Mouse (Mus musculus): ENCODE data around the gene Olfr608. TPM values are rescaled to one million over a fixed set of nuclear protein-coding genes. Genes with fewer than 3 reads are reported as not detected.
"Not testable (repeated sequence)": the region's sequence is repeated elsewhere in the genome, so short reads cannot be mapped to it uniquely, and the experiment has no call there.

The Olfr608 gene
- polyA plus RNA-seq (2016; fragmentation: Nextera tagmentation; extraction: Ambion mirVana): 0.14 TPM in 1 of 2 replicates, not detected in the other

DNA sequence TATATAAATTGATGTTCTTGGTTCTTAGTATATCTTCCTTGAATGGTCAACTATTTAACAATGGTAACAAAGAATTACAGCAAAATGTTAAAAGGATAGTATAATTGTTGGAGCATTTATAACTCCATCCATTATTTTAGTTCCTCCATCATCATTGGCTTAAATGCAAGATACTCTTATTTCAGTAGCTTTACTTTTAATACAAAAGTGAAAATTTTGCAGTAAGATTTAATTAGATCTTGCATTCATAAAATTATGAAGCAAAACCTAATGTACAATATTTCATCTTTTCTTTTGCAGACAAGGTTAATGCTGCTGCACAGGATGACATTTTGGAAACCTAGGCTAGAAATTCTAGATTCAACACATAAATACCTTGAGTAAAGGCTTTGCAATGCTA lies at the start of gene Olfr608:
Gene Olfr608, plus strand, starts transcription at position 301 of the 400 bp plus-strand sequence.
- Histone ChIP-seq H3K36me3 (no peaks in the 10 kb centered on the region), H3K4me1 (no peaks in the 10 kb centered on the region), H3K27me3 (ENCODE audit: insufficient read depth, poor library complexity, severe bottlenecking) (no peaks in the 10 kb centered on the region), H3K9me3 (no peaks in the 10 kb centered on the region), H3K27ac (no peak within 1 kb of the TSS), H3K4me3 (no peak within 1 kb of the TSS)
- no peak for DNase-seq (ENCODE audit: low spot score)

DNA sequence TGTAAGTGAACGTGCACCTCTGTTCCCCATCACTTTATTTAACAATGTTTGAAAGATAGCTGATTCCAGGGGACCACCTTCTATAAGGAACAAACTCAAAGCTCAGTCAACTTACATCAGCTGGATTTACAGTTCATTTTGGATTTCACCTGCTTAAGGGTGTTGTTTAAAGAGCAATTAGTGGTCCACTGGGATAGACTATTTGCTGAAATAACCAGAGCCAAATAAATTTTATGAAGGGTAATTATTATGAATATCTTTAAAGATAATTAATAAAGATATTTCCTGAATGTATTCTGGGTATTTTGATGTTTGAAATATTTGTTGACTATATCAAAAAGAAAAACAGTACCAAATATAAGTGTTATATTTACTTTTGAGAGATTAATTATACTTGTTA lies 24.3 kb upstream of the Olfr608 start, which contains the start of gene Olfr605:
Gene Olfr605, minus strand, starts transcription at position 101 of the 400 bp plus-strand sequence.
- Histone ChIP-seq H3K27me3 (ENCODE audit: insufficient read depth, poor library complexity, severe bottlenecking) (no peaks in the 10 kb centered on the region), H3K4me3 (no peak within 1 kb of the TSS), H3K4me1 (no peaks in the 10 kb centered on the region), H3K9me3 (no peaks in the 10 kb centered on the region), H3K27ac (no peak within 1 kb of the TSS), H3K36me3 (no peaks in the 10 kb centered on the region)
- 83% methylated on average over 1 of the region's 1 CpGs for WGBS
- no peak for DNase-seq (ENCODE audit: low spot score)

DNA sequence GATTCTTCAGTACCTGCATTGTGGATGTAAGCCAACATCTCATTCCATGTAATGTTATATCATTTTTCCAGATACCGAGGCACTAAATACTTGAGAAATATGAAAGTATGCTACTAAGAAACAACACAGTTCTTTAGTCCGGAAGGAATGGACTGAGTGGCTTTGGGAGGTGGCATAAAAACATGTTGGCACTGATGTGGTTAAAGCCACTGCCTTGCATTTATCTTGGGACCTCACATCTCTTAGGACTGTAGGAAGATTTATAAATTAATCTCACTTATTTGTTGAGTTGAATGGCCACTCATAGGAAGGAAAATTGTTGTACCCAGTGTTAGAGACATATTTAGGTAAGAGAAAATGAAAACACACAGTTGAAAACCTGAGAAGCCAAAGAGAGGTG lies 20.9 kb upstream of the Olfr608 start, which contains the start of gene Olfr606:
Gene Olfr606, plus strand, starts transcription at position 301 of the 400 bp plus-strand sequence.
- DNase-seq (ENCODE audit: low spot score): no peak
- H3K36me3 ChIP-seq: no peaks in the 10 kb centered on the region
- no peaks in the 10 kb centered on the region for H3K4me1 ChIP-seq
- H3K27me3 ChIP-seq (ENCODE audit: insufficient read depth, poor library complexity, severe bottlenecking): no peaks in the 10 kb centered on the region
- 80% methylated on average over 2 of the region's 2 CpGs for WGBS
- no peak within 1 kb of the TSS for H3K27ac ChIP-seq
- no peak within 1 kb of the TSS for H3K4me3 ChIP-seq
- H3K9me3 ChIP-seq: no peaks in the 10 kb centered on the region

DNA sequence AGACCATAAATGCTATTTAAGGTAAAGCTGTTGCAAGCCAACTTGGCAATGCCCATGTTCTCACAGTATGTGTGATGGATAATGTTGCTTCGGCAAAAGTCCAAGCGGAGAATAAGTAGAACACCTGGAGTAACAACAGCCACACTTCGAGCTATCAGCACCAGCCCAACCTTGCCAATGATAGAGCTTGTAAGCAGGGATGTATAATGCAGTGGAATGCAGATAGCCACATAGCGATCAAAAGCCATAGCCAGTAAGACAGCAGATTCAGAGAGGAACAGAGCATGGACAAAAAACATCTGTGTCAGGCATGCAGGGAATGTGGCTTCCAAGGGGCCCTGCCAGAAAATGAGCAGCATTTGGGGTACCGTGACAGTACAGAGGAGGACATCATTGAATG lies 9.1 kb upstream of the Olfr608 start:
- Histone ChIP-seq H3K27me3 (ENCODE audit: insufficient read depth, poor library complexity, severe bottlenecking) (no peaks in the 10 kb centered on the region), H3K9me3 (no peaks in the 10 kb centered on the region), H3K4me3 (no peak overlapping the region), H3K27ac (no peak overlapping the region), H3K4me1 (no peaks in the 10 kb centered on the region), H3K36me3 (no peaks in the 10 kb centered on the region)
- no peak for DNase-seq (ENCODE audit: low spot score)
- 63% methylated on average over 5 of the region's 5 CpGs for WGBS

DNA sequence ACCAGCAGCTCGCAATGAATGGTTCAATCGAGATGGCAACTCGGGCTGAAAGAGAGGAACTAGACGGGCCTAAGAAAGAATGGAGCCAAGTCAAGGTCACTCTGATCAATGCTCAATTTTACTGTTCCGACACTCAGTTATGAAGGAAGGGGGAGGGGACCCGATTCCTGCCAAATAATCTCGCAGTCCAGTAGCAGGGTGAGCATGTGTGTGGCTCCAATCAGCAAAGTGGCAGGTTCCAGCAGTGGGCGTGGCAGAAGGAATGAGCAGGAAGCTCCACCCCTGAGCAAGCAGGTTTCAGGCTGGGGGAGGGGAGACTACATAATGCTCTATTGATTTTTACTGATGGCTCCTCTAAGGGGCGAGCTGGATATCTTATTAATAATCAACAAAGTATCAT lies 7.4 kb downstream of the Olfr608 start:
- H3K36me3 ChIP-seq; H3K27me3 ChIP-seq (ENCODE audit: insufficient read depth, poor library complexity, severe bottlenecking); DNase-seq (ENCODE audit: low spot score); H3K27ac ChIP-seq; H3K4me3 ChIP-seq; H3K9me3 ChIP-seq; H3K4me1 ChIP-seq: not testable (repeated sequence)
- 87% methylated on average over 9 of the region's 9 CpGs for WGBS

DNA sequence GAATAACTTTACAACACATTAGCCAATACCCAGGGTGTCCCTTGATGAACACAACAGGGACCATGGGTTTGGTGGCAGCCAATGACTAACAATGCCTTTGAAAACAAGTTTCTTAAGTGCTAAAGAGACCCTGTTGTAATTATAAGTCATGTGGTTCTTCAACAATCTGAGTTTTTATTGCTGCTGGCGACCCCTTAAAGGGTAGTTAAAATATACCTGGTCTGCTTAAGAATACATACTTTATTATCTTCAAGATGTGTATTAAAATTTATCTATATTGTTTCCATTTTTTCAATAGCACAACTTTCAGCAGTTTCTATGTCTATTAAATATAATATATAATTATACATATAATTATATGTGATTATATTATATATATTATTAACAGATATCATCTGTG lies 28.3 kb downstream of the Olfr608 start, which contains the start of gene Olfr609:
Gene Olfr609, minus strand, starts transcription at position 101 of the 400 bp plus-strand sequence.
- H3K9me3 ChIP-seq: no peaks in the 10 kb centered on the region
- H3K27ac ChIP-seq: no peak within 1 kb of the TSS
- DNase-seq (ENCODE audit: low spot score): no peak
- no peaks in the 10 kb centered on the region for H3K36me3 ChIP-seq
- H3K27me3 ChIP-seq (ENCODE audit: insufficient read depth, poor library complexity, severe bottlenecking): no peaks in the 10 kb centered on the region
- H3K4me3 ChIP-seq: no peak within 1 kb of the TSS
- no peaks in the 10 kb centered on the region for H3K4me1 ChIP-seq
- WGBS: 56% methylated on average over 1 of the region's 1 CpGs

DNA sequence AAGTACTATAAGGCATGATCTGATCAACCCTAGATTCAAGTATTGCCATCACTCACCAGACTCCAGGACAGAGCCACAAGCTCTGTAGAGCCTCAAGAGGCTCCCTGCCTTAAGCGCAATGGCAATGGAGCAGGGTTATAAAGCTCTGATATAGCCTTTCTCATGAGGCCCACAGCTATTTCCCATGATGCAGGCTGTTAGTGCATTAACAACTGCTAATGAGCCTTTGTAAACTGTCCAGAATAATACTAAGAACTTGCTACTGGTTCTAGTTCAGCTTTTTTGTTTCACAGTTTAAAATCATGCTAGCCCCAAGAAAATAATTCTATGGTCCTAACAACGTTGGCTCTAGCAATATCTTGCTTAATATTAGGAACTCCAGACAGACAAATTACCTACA lies 42.3 kb downstream of the Olfr608 start, which contains the start of gene Olfr610:
Gene Olfr610, minus strand, starts transcription at position 101 of the 400 bp plus-strand sequence.
- H3K27me3 ChIP-seq (ENCODE audit: insufficient read depth, poor library complexity, severe bottlenecking): no peaks in the 10 kb centered on the region
- H3K27ac ChIP-seq: no peak within 1 kb of the TSS
- H3K4me3 ChIP-seq: no peak within 1 kb of the TSS
- no peaks in the 10 kb centered on the region for H3K4me1 ChIP-seq
- no peak for DNase-seq (ENCODE audit: low spot score)
- H3K9me3 ChIP-seq: no peaks in the 10 kb centered on the region
- no peaks in the 10 kb centered on the region for H3K36me3 ChIP-seq
- WGBS: 75% methylated on average over 2 of the region's 2 CpGs

DNA sequence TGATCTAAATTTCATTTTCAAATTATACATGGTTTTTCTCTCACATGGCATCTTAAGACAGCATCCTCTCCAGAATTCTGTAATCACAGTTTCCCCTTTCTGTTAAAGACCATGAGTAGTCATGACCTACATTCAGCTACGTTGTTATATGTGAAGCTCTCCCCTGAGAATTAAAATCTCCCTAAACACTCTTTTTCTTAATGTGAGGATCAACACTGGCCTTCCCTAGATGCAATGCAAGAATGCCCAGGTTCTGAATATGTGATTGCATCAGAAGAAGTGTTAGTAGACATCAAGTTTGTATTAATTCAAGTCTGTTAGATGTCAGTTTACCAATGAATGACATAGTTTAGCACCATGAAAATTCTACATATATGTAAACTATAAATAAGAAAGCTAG lies 51.1 kb downstream of the Olfr608 start, which contains the start of gene Olfr611:
Gene Olfr611, minus strand, starts transcription at position 101 of the 400 bp plus-strand sequence.
- not testable (repeated sequence) for H3K9me3 ChIP-seq; H3K4me1 ChIP-seq; H3K36me3 ChIP-seq; H3K27ac ChIP-seq; DNase-seq (ENCODE audit: low spot score); H3K4me3 ChIP-seq; H3K27me3 ChIP-seq (ENCODE audit: insufficient read depth, poor library complexity, severe bottlenecking)
- 60% methylated on average over 1 of the region's 1 CpGs for WGBS

Other genes starting within 250 kb of the Olfr608 start
- gene Usp17ld, start 217.4 kb upstream of the Olfr608 start, polyA plus RNA-seq (2016; fragmentation: Nextera tagmentation; extraction: Ambion mirVana): not detected in 2 replicates
- not detected in 2 replicates for gene Olfr596, start 164.2 kb upstream of the Olfr608 start, polyA plus RNA-seq (2016; fragmentation: Nextera tagmentation; extraction: Ambion mirVana)
- not detected in 2 replicates for gene Olfr597, start 153.6 kb upstream of the Olfr608 start, polyA plus RNA-seq (2016; fragmentation: Nextera tagmentation; extraction: Ambion mirVana)
- gene Olfr598, start 146.3 kb upstream of the Olfr608 start, polyA plus RNA-seq (2016; fragmentation: Nextera tagmentation; extraction: Ambion mirVana): not detected in 2 replicates
- gene Olfr599, start 134.0 kb upstream of the Olfr608 start, polyA plus RNA-seq (2016; fragmentation: Nextera tagmentation; extraction: Ambion mirVana): not detected in 2 replicates
- not detected in 2 replicates for gene Olfr600, start 120.2 kb upstream of the Olfr608 start, polyA plus RNA-seq (2016; fragmentation: Nextera tagmentation; extraction: Ambion mirVana)
- not detected in 2 replicates for gene Olfr601, start 107.2 kb upstream of the Olfr608 start, polyA plus RNA-seq (2016; fragmentation: Nextera tagmentation; extraction: Ambion mirVana)
- not detected in 2 replicates for gene Olfr603, start 83.7 kb upstream of the Olfr608 start, polyA plus RNA-seq (2016; fragmentation: Nextera tagmentation; extraction: Ambion mirVana)
- not detected in 2 replicates for gene Usp17lc, start 54.8 kb upstream of the Olfr608 start, polyA plus RNA-seq (2016; fragmentation: Nextera tagmentation; extraction: Ambion mirVana)
- gene Olfr605, start 24.4 kb upstream of the Olfr608 start, polyA plus RNA-seq (2016; fragmentation: Nextera tagmentation; extraction: Ambion mirVana): not detected in 2 replicates
- gene Olfr606, start 20.8 kb upstream of the Olfr608 start, polyA plus RNA-seq (2016; fragmentation: Nextera tagmentation; extraction: Ambion mirVana): not detected in 2 replicates
- gene Olfr607, start 5.7 kb upstream of the Olfr608 start, polyA plus RNA-seq (2016; fragmentation: Nextera tagmentation; extraction: Ambion mirVana): not detected in 2 replicates
- not detected in 2 replicates for gene Olfr609, start 28.2 kb downstream of the Olfr608 start, polyA plus RNA-seq (2016; fragmentation: Nextera tagmentation; extraction: Ambion mirVana)
- gene Olfr610, start 42.2 kb downstream of the Olfr608 start, polyA plus RNA-seq (2016; fragmentation: Nextera tagmentation; extraction: Ambion mirVana): not detected in 2 replicates
- not detected in 2 replicates for gene Olfr611, start 51.0 kb downstream of the Olfr608 start, polyA plus RNA-seq (2016; fragmentation: Nextera tagmentation; extraction: Ambion mirVana)
- gene Olfr612, start 72.8 kb downstream of the Olfr608 start, polyA plus RNA-seq (2016; fragmentation: Nextera tagmentation; extraction: Ambion mirVana): not detected in 2 replicates
- not detected in 2 replicates for gene Olfr613, start 78.2 kb downstream of the Olfr608 start, polyA plus RNA-seq (2016; fragmentation: Nextera tagmentation; extraction: Ambion mirVana)
- not detected in 2 replicates for gene Olfr615, start 86.2 kb downstream of the Olfr608 start, polyA plus RNA-seq (2016; fragmentation: Nextera tagmentation; extraction: Ambion mirVana)
- not detected in 2 replicates for gene Olfr616, start 99.3 kb downstream of the Olfr608 start, polyA plus RNA-seq (2016; fragmentation: Nextera tagmentation; extraction: Ambion mirVana)
- gene Olfr617, start 103.2 kb downstream of the Olfr608 start, polyA plus RNA-seq (2016; fragmentation: Nextera tagmentation; extraction: Ambion mirVana): not detected in 2 replicates
- not detected in 2 replicates for gene Olfr618, start 120.2 kb downstream of the Olfr608 start, polyA plus RNA-seq (2016; fragmentation: Nextera tagmentation; extraction: Ambion mirVana)
- gene Olfr619, start 130.7 kb downstream of the Olfr608 start, polyA plus RNA-seq (2016; fragmentation: Nextera tagmentation; extraction: Ambion mirVana): not detected in 2 replicates
- not detected in 2 replicates for gene Olfr620, start 142.7 kb downstream of the Olfr608 start, polyA plus RNA-seq (2016; fragmentation: Nextera tagmentation; extraction: Ambion mirVana)
- not detected in 2 replicates for gene Olfr622, start 172.8 kb downstream of the Olfr608 start, polyA plus RNA-seq (2016; fragmentation: Nextera tagmentation; extraction: Ambion mirVana)
- not detected in 2 replicates for gene Olfr623, start 193.8 kb downstream of the Olfr608 start, polyA plus RNA-seq (2016; fragmentation: Nextera tagmentation; extraction: Ambion mirVana)
- gene Olfr624, start 201.3 kb downstream of the Olfr608 start, polyA plus RNA-seq (2016; fragmentation: Nextera tagmentation; extraction: Ambion mirVana): not detected in 2 replicates
- gene Olfr625-ps1, start 212.8 kb downstream of the Olfr608 start, polyA plus RNA-seq (2016; fragmentation: Nextera tagmentation; extraction: Ambion mirVana): not detected in 2 replicates
- not detected in 2 replicates for gene Olfr243, start 244.8 kb downstream of the Olfr608 start, polyA plus RNA-seq (2016; fragmentation: Nextera tagmentation; extraction: Ambion mirVana)